Mouse (Mus musculus) c-Kit-positive CD71-negative TER-119-negative erythroid progenitor cells, embryonic 14.5 days (primary cell): Measurements from ENCODE around the gene Olfr1226.
"Not testable (repeated sequence)": the region's sequence is repeated elsewhere in the genome, so short reads cannot be mapped to it uniquely, and the experiment has no call there.

ENCODE experiments used
- DNase-seq: peaks from one replicate; pipeline ENCODE4 v3.0.0-alpha.2; 2013; ENCODE audit warnings: low read depth

Gene Olfr1226

DNA sequence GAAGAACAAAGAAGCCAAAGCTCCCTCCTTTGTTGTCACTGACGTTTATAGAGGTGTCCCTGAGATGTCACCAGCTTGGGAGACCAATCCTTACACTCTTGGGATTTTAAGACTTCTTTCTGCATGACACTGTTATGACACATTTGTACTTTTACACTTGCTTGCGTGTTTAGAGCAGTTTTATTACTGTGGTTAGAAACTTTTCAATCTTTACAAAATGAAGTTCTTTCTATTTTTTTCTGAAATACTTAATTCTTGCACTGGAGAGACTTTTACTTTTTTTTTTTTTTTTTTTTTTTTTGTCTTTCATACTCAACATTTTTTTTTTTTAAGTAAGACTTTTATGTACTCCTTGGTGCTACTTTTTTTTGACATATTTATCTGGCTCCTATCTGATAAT lies at the start of gene Olfr1226:
Gene Olfr1226, minus strand, starts transcription at position 101 of the 400 bp plus-strand sequence.
- DNase-seq = no peak

DNA sequence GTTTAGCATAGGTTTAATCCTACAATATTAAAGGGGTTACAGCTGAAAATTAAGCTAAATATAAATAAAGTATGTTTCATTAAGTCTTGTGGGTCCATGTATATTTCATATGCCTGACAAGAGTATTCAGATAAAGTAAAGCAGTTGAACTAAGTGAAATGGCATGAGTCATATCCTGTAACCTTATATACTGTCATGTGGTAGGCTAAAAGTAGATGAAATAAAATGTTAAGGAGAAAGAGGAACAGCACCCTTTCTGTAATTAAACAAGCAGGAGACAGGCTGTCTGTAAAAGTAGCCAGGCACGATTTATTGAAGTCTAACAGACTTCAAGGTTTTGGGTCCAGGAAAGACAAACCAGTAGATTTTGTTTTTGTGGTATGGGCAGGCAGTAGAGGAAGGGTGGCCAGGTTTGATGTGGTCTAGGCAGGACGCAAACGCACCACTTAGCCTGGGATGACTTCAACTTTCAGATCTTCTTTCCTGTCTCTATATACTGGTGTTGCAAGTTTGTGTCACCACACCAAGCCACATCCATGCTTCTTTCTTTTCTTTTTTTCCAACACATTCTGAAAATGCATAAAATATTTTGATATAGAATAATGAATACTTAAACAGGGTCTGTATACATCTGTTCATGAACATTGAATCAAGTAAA lies 3.4 kb downstream of the Olfr1226 start:
- no peak for DNase-seq

DNA sequence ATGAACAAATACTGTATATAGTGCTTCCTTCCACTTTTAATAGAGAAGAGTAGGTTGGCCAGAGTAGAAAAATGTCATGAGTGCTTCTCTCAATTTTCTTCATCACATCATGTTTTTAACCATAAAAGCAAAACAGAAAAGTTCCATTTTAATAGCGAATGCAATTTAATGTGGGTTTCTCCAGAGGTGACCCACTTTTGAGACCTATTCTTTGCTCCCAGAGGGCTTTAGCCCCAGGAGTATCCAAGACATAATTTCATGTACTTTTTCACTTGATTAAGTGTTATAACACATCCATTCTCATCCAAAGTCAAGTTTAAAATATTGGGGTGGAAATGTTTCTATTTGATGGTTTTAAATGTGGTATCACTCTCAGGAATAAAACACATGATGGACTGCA lies 25.3 kb downstream of the Olfr1226 start, which contains the start of gene Olfr1225:
Gene Olfr1225, minus strand, starts transcription at position 101 of the 400 bp plus-strand sequence.
- no peak for DNase-seq

DNA sequence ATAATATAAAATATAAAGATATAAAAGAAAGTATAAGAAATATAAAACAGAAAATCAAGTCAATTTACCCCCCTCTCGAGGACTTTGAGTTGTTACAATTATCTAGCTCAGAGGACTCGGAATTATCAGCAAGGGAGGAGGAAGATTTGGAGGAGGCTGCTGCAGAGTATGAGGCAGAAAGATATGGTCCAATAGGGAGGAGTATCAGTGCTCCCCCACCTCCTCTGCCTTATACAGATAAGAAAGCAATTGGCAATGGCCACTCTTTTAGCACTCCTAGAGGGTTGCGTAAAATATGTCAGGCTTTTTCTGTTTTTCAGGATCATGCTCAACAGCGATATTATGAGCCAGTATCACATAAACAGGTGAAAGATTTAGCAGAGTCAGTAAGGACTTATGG lies 35.1 kb downstream of the Olfr1226 start:
- DNase-seq = not testable (repeated sequence)

DNA sequence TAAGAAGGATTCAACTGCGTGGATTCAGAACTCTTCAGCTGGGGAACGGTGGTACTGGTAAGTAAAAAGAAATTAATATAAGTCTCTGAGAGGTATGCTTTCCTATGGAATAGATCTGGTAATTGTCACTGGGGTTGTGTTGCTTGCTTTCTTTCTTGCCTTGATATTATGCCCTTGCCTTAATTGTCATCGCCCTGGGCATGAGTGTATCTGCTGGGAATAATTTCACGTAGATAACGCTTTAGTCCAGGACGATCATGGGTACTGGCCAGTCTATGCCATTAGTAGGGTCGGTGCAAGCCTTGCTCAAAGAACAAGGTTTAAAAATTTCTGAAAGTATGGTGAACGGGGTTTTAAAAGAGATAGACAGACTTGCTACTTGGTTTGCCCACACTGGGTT lies 35.9 kb downstream of the Olfr1226 start, which contains the start of gene Olfr1224-ps1:
Gene Olfr1224-ps1, minus strand, starts transcription at position 101 of the 400 bp plus-strand sequence.
- not testable (repeated sequence) for DNase-seq

DNA sequence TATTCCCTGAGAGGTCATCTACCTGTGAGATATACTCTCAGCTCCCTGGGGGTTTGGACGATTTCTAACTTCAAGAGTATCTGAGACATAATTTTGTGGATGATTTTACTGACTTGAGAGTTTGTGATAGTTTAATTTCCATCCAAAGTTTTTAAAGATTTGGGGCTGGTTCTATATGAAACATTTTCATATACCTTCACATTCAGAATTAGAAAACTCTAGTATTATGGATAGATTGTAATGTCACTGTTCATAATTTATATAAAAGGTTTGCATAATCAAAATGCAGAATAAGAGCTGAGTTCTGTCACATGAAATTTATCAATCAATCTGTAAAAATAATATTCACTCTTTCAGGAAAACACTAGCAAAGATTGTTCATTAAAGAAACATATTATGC lies 48.4 kb downstream of the Olfr1226 start, which contains the start of gene Olfr1223:
Gene Olfr1223, minus strand, starts transcription at position 101 of the 400 bp plus-strand sequence.
- DNase-seq = no peak
